Mouse (Mus musculus) heart, postnatal 10 days (tissue): ENCODE measurements around the gene Bbs1. TPM values are rescaled to one million over a fixed set of nuclear protein-coding genes. Genes with fewer than 3 reads are reported as not detected.

Experiments
- DNase-seq, 2 experiments: peaks; one replicate each; pipeline ENCODE4 v3.0.0; 2021
- intact Hi-C: fragments of 180-260 bp; cut with DNase I; formaldehyde crosslinking; loops from one replicate; pipeline ENCODE4 v1.15.1; 2025
- total RNA-seq, 2 experiments: library from RNA; stranded (reverse); gene quantifications; 2 replicates each; pipeline ENCODE4 v1.2.3; 2021

The Bbs1 gene
- total RNA-seq, 2 experiments from 2014 or later = 5.1 to 5.3 TPM

- intact Hi-C loops = loop anchor here (5.0 to 10.0 kb wide), 2 partner anchors 212 to 334 kb away; partner anchors contain the start of gene Rce1
- DNase-seq = peak; percentile 98
These were observed 67.3 kb downstream of the Bbs1 start, which contains the start of the genes Ccs and Ccdc87 for GRCm38 (mm10) chr19:4839149-4839548. TSS of gene Ccs (minus strand) at chr19:4839332. TSS of gene Ccdc87 (plus strand) at chr19:4839366.

GRCm38 (mm10) chr19:4838526-4839140 is 67.8 kb downstream of the Bbs1 start:
- intact Hi-C loops = loop anchor here (5.0 to 10.0 kb wide), 2 partner anchors 211 to 334 kb away; partner anchors contain the start of gene Rce1
- DNase-seq = peak in 1 of 2 experiments; percentile 19

- intact Hi-C loops = loop anchor here (5.0 to 10.0 kb wide), 2 partner anchors 210 to 332 kb away; partner anchors contain the start of gene Rce1
- no peak for DNase-seq
These were observed 69.4 kb downstream of the Bbs1 start for GRCm38 (mm10) chr19:4837049-4837448.

Other genes with a start within 250 kb of the Bbs1 start
- gene Gm960, start 208.0 kb downstream of the Bbs1 start, total RNA-seq = not detected
- gene Sptbn2, start 195.5 kb downstream of the Bbs1 start, total RNA-seq = under 1 TPM; 0.35 to 0.65 TPM
- 1 to 10 TPM; 6.5 to 6.7 TPM for gene Rbm4b, start 150.1 kb downstream of the Bbs1 start, total RNA-seq
- gene Rbm4, start 112.7 kb downstream of the Bbs1 start, total RNA-seq = 10 to 100 TPM; 43.1 to 49.2 TPM
- 10 to 100 TPM; 16.8 to 17.8 TPM for gene Gm21992, start 95.0 kb downstream of the Bbs1 start, total RNA-seq
- 10 to 100 TPM; 33.8 to 34.6 TPM for gene Rbm14, start 95.0 kb downstream of the Bbs1 start, total RNA-seq
- 10 to 100 TPM; 36.0 to 36.9 TPM for gene Ccs, start 67.3 kb downstream of the Bbs1 start, total RNA-seq
- not detected for gene Ccdc87, start 67.3 kb downstream of the Bbs1 start, total RNA-seq
- 10 to 100 TPM; 54.7 to 56.0 TPM for gene Ctsf, start 51.5 kb downstream of the Bbs1 start, total RNA-seq
- gene Actn3, start 28.7 kb downstream of the Bbs1 start, total RNA-seq = under 1 TPM; 0.37 to 0.53 TPM
- gene Zdhhc24, start 28.0 kb downstream of the Bbs1 start, total RNA-seq = 1 to 10 TPM; 4.0 to 5.0 TPM
- gene Dpp3, start 21.7 kb upstream of the Bbs1 start, total RNA-seq = 10 to 100 TPM; 37.4 to 38.2 TPM
- under 1 TPM; 0.53 to 0.94 TPM for gene Peli3, start 36.5 kb upstream of the Bbs1 start, total RNA-seq
- gene Mrpl11, start 55.5 kb upstream of the Bbs1 start, total RNA-seq = 10 to 100 TPM; 62.0 to 67.0 TPM
- under 1 TPM; 0.10 to 0.24 TPM for gene Npas4, start 83.7 kb upstream of the Bbs1 start, total RNA-seq
- gene Slc29a2, start 117.2 kb upstream of the Bbs1 start, total RNA-seq = 10 to 100 TPM; 21.2 to 23.9 TPM
- gene B4gat1, start 132.2 kb upstream of the Bbs1 start, total RNA-seq = 10 to 100 TPM; 38.3 to 45.5 TPM
- gene AC124502.3, start 132.3 kb upstream of the Bbs1 start, total RNA-seq = 1 to 10 TPM; 1.6 to 2.3 TPM
- gene Brms1, start 134.7 kb upstream of the Bbs1 start, total RNA-seq = 10 to 100 TPM; 13.5 to 15.6 TPM
- 1 to 10 TPM; 2.1 to 2.4 TPM for gene Rin1, start 143.9 kb upstream of the Bbs1 start, total RNA-seq
- gene Cd248, start 161.4 kb upstream of the Bbs1 start, total RNA-seq = 10 to 100 TPM; 33.8 to 39.7 TPM
- 1 to 10 TPM; 3.3 to 3.5 TPM for gene Tmem151a, start 178.9 kb upstream of the Bbs1 start, total RNA-seq
- gene Yif1a, start 181.9 kb upstream of the Bbs1 start, total RNA-seq = 10 to 100 TPM; 72.8 to 78.3 TPM
- gene Cnih2, start 191.9 kb upstream of the Bbs1 start, total RNA-seq = under 1 TPM; 0.57 to 0.82 TPM
- gene Rab1b, start 200.4 kb upstream of the Bbs1 start, total RNA-seq = 100 to 1,000 TPM; 193 to 204 TPM
- gene Klc2, start 211.9 kb upstream of the Bbs1 start, total RNA-seq = 10 to 100 TPM; 38.8 to 42.8 TPM